Mouse (Mus musculus): ENCODE measurements around the gene Cldn3. TPM values are rescaled to one million over a fixed set of nuclear protein-coding genes. Genes with fewer than 3 reads are reported as not detected.
"Not testable (repeated sequence)": the region's sequence is repeated elsewhere in the genome, so short reads cannot be mapped to it uniquely, and the experiment has no call there.

Gene Cldn3
- 0.81 and 2.4 TPM in 2 replicates for polyA plus RNA-seq (2015; fragmentation: Nextera tagmentation; extraction: Ambion mirVana)

DNA sequence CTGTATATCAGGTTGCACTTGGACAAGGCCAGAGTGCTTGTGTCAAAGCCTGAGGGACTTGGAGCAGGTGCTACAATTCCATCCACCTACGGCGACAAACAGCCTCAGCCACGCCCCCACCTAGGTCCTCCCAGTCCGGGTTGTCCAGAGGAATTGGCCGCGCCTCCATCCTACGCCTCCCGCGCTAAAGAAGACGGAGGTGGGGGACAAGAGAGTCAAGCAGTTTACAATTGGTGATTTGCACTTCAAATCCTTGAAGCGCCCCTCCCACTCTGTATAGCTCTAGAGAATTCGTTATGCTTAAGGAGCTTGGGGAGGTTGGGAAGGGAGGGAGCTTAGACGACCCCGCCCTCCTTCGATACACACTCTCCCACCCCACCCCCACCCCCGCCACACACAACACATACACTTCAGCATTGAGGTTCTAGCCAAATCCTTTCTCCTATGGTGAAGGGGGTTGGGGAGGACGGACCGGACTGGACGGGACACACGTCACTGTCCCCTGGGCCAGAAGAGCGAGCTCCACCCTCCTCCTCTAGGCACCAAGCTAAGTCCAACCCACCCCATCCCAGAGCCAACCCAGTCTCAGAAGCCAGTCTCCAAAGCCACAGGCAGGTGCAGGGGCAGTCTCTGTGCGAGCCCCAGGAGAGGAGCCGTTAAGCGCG lies at the start of gene Cldn3:
Cldn3 (plus strand) TSS at position 582 of the 665 bp plus-strand sequence.
- WGBS: under 1% methylated on average over 25 of the region's 25 CpGs
- Histone ChIP-seq H3K27ac (replicated peaks) (no peak within 1 kb of the TSS), H3K4me1 (replicated peaks) (peaks cover 23% of the 10 kb centered on the region), H3K9me3 (no peaks in the 10 kb centered on the region), H3K36me3 (no peaks in the 10 kb centered on the region), H3K4me2 (peak within 1 kb of the TSS; percentile 47), H3K4me3 (peak within 1 kb of the TSS; percentile 22), H3K9ac (peak within 1 kb of the TSS; percentile 55), H3K27me3 (peaks cover 56% of the 10 kb centered on the region)
- peak; percentile 40; the same call in 1 of the 2 replicates for ATAC-seq (ENCODE audit: low read depth)

DNA sequence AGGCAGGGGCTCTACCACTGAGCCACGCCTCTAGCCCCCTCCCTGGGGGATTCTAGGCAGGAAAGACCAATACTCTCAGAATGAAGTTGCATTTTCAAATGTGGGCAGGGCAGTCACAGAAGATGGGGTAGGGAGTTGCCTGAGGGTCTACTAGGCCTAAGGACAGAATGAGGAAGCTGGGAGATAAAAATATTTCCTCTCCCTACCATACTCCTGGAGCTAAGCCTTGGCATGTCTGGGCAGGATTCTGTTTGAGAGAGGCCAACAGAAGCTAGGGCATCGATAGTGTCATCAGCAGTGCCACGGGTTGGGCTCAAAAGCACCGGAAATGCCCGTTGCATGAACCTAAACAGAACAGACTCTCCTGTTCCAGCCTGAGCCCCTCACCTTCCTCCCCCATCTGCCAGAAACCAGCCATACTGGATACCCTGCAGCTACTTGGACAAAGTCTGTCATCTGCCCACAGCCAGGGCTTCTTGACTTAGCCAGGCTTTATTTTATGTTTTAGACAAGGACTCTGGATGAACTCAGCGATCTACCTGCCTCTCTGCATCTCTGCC lies 49.3 kb upstream of the Cldn3 start:
- Histone ChIP-seq H3K4me1 (replicated peaks) (peaks cover 7% of the 10 kb centered on the region; the same call in 1 of the 2 replicates), H3K4me2 (no peak overlapping the region), H3K4me3 (no peak overlapping the region), H3K27ac (replicated peaks) (no peak overlapping the region), H3K27me3 (no peaks in the 10 kb centered on the region), H3K9me3 (no peaks in the 10 kb centered on the region), H3K36me3 (no peaks in the 10 kb centered on the region), H3K9ac (no peak overlapping the region)
- no peak for ATAC-seq (ENCODE audit: low read depth)
- WGBS: 95% methylated on average over 6 of the region's 6 CpGs

DNA sequence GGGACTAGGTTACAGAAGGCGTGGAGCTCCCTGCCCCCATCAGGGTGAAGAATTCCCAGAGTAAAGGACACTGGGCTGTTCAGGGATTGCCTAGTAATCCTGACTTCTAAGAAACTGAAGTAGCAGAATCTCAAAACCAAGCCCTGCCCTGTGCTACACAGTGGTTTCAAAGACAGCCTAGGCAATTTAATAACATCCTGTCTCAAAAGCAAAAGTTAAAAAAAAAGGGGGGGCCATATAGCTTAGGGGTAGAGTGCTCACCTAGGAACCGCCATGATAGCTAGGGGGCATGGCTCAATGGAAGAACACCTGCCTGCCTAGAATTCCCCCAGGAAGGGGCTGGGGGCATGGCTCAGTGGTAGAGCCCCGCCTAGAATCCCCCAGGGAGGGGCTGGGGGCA lies 46.9 kb upstream of the Cldn3 start:
- Histone ChIP-seq H3K9me3 (no peaks in the 10 kb centered on the region), H3K9ac (no peak overlapping the region), H3K27ac (replicated peaks) (no peak overlapping the region), H3K27me3 (peaks cover 2% of the 10 kb centered on the region; the same call in 1 of the 2 replicates), H3K36me3 (no peaks in the 10 kb centered on the region), H3K4me2 (no peak overlapping the region), H3K4me1 (replicated peaks) (no peaks in the 10 kb centered on the region), H3K4me3 (no peak overlapping the region)
- no peak for ATAC-seq (ENCODE audit: low read depth)
- WGBS: 72% methylated on average over 3 of the region's 3 CpGs

DNA sequence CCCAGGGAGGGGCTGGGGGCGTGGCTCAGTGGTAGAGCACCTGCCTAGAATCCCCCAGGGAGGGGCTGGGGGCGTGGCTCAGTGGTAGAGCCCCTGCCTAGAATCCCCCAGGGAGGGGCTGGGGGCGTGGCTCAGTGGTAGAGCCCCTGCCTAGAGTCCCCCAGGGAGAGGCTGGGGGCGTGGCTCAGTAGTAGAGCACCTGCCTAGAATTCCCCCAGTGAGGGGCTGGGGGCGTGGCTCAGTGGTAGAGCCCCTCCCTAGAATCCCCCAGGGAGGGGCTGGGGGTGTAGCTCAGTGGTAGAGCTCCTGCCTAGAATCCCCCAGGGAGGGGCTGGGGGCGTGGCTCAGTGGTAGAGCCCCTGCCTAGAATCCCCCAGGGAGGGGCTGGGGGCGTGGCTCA lies 46.5 kb upstream of the Cldn3 start:
- H3K9me3 ChIP-seq; H3K4me3 ChIP-seq; H3K4me1 ChIP-seq (replicated peaks); H3K36me3 ChIP-seq; H3K27me3 ChIP-seq; H3K9ac ChIP-seq; H3K4me2 ChIP-seq; H3K27ac ChIP-seq (replicated peaks); ATAC-seq (ENCODE audit: low read depth): not testable (repeated sequence)
- 88% methylated on average over 5 of the region's 7 CpGs for WGBS

DNA sequence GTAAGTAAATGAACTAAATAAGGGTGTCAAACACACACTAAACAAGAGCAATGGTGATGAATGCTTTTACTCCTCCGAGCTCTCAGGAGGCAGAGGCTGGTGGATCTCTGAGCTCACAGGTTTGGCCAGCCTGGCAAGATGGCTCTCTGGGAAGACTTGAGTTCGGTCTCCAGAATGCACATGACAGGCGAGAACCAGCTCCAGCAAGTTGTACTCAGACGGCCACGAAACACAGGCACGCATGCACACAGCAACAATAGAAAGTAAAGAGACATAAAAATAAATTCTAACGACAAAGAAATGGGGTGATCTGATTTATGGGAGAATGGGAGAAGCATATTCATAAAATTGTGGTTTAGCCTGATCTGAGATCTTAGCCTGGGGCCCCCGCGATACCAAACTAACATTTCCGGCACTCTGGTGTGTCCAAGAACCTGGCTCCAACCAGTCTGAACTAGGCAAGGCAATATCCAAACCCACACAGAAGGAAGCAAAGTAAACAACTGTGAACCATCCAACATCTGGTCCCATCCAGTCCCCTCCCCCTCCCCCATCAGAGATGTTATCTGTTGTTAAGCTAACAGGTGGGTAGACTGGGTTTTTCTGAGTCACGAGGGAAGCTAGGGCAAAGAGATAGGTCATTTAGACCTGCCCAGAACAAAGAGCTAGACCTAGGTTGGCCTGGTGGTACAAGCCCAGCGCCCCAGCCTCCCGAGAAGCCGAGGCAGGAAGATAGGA lies 44.4 kb upstream of the Cldn3 start:
- Histone ChIP-seq H3K9ac (no peak overlapping the region), H3K4me2 (no peak overlapping the region), H3K27ac (replicated peaks) (no peak overlapping the region), H3K36me3 (no peaks in the 10 kb centered on the region), H3K4me3 (no peak overlapping the region), H3K4me1 (replicated peaks) (peaks cover 8% of the 10 kb centered on the region; the same call in 1 of the 2 replicates), H3K27me3 (peaks cover 27% of the 10 kb centered on the region), H3K9me3 (no peaks in the 10 kb centered on the region)
- no peak for ATAC-seq (ENCODE audit: low read depth)
- 84% methylated on average over 14 of the region's 14 CpGs for WGBS

DNA sequence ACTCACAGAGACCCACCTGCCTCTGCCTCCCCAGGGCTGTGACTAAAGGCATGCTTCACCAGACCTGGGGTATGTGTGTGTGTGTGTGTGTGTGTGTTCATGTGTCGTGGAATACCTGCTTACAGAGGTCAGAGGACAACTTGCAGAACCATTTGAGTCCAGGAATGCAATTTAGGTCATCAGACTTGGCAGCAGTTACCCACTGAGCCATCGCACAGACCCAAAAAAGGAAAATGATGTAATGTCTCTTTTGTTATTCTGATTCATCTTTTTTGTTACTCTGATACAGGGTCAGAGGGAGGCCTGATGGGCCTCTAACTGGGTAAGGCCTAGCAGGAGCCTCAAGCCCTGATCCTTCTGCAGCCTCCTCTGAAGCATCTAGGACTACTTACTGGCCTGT lies 43.3 kb upstream of the Cldn3 start:
- Histone ChIP-seq H3K9ac (no peak overlapping the region), H3K27me3 (peaks cover 38% of the 10 kb centered on the region), H3K4me2 (no peak overlapping the region), H3K36me3 (no peaks in the 10 kb centered on the region), H3K9me3 (no peaks in the 10 kb centered on the region), H3K4me3 (no peak overlapping the region), H3K27ac (replicated peaks) (no peak overlapping the region), H3K4me1 (replicated peaks) (peaks cover 12% of the 10 kb centered on the region; the same call in 1 of the 2 replicates)
- 81% methylated on average over 2 of the region's 2 CpGs for WGBS
- ATAC-seq (ENCODE audit: low read depth): no peak

GRCm38 (mm10) chr5:134944179-134944578 lies 41.8 kb upstream of the Cldn3 start:
- Histone ChIP-seq H3K36me3 (no peaks in the 10 kb centered on the region), H3K4me2 (no peak overlapping the region), H3K27ac (replicated peaks) (no peak overlapping the region), H3K4me1 (replicated peaks) (peaks cover 12% of the 10 kb centered on the region; the same call in 1 of the 2 replicates), H3K27me3 (peaks cover 44% of the 10 kb centered on the region), H3K9ac (no peak overlapping the region), H3K4me3 (no peak overlapping the region), H3K9me3 (no peaks in the 10 kb centered on the region)
- ATAC-seq (ENCODE audit: low read depth): no peak
- WGBS: 81% methylated on average over 5 of the region's 5 CpGs

- ATAC-seq (ENCODE audit: low read depth): no peak
- Histone ChIP-seq H3K4me1 (replicated peaks) (peaks cover 12% of the 10 kb centered on the region; the same call in 1 of the 2 replicates), H3K27me3 (peaks cover 44% of the 10 kb centered on the region), H3K27ac (replicated peaks) (no peak overlapping the region), H3K9me3 (no peaks in the 10 kb centered on the region), H3K9ac (no peak overlapping the region), H3K4me2 (no peak overlapping the region), H3K36me3 (no peaks in the 10 kb centered on the region), H3K4me3 (no peak overlapping the region)
- 49% methylated on average over 18 of the region's 19 CpGs for WGBS
Measured at GRCm38 (mm10) chr5:134945266-134945959, 40.6 kb upstream of the Cldn3 start.

- Histone ChIP-seq H3K4me1 (replicated peaks) (peaks cover 12% of the 10 kb centered on the region; the same call in 1 of the 2 replicates), H3K36me3 (no peaks in the 10 kb centered on the region), H3K9me3 (no peaks in the 10 kb centered on the region), H3K9ac (no peak overlapping the region), H3K4me3 (no peak overlapping the region), H3K4me2 (no peak overlapping the region), H3K27ac (replicated peaks) (no peak overlapping the region), H3K27me3 (peaks cover 44% of the 10 kb centered on the region)
- WGBS: 19% methylated on average over 43 of the region's 43 CpGs
- ATAC-seq (ENCODE audit: low read depth): no peak
Measured at GRCm38 (mm10) chr5:134946063-134946856, 39.8 kb upstream of the Cldn3 start.

GRCm38 (mm10) chr5:134946857-134947255 lies 39.2 kb upstream of the Cldn3 start, which contains the start of gene Cldn4:
TSS of gene Cldn4 (minus strand) at chr5:134946934.
- WGBS: 7% methylated on average over 11 of the region's 11 CpGs
- no peak for ATAC-seq (ENCODE audit: low read depth)

GRCm38 (mm10) chr5:134947420-134948084 lies 38.5 kb upstream of the Cldn3 start:
- no peak overlapping the region for H3K27ac ChIP-seq (replicated peaks)
- peaks cover 12% of the 10 kb centered on the region; the same call in 1 of the 2 replicates for H3K4me1 ChIP-seq (replicated peaks)
- H3K27me3 ChIP-seq: peaks cover 44% of the 10 kb centered on the region
- no peak overlapping the region for H3K4me2 ChIP-seq
- no peaks in the 10 kb centered on the region for H3K36me3 ChIP-seq
- ATAC-seq (ENCODE audit: low read depth): no peak
- no peak overlapping the region for H3K9ac ChIP-seq
- no peaks in the 10 kb centered on the region for H3K9me3 ChIP-seq
- no peak overlapping the region for H3K4me3 ChIP-seq
- 75% methylated on average over 5 of the region's 5 CpGs for WGBS

More at GRCm38 (mm10) chr5:134946857-134947255, 39.2 kb upstream of the Cldn3 start, which contains the start of gene Cldn4:
- Histone ChIP-seq H3K4me1 (replicated peaks) (peaks cover 12% of the 10 kb centered on the region; the same call in 1 of the 2 replicates), H3K9ac (no peak within 1 kb of the TSS), H3K4me3 (no peak within 1 kb of the TSS), H3K36me3 (no peaks in the 10 kb centered on the region), H3K4me2 (no peak within 1 kb of the TSS), H3K27me3 (peaks cover 44% of the 10 kb centered on the region), H3K27ac (replicated peaks) (no peak within 1 kb of the TSS), H3K9me3 (no peaks in the 10 kb centered on the region)

Data from neural tube, embryonic 13.5 days (tissue).